Mouse (Mus musculus) small intestine, adult 2 months (tissue): ENCODE measurements around the gene Nobox. TPM values are rescaled to one million over a fixed set of nuclear protein-coding genes. Genes with fewer than 3 reads are reported as not detected.

Source experiments
- H3K27ac ChIP-seq: fragments of 200-500 bp; 2 replicates; pipeline ENCODE4 v1.5.1; 2012; ENCODE audit warnings: low read depth, low read length, control low read depth, inconsistent platforms; ENCODE audit not compliant: insufficient read depth
- H3K27me3 ChIP-seq: fragments of 200-500 bp; 2 replicates; pipeline ENCODE4 v1.6.1; 2012; ENCODE audit warnings: mild to moderate bottlenecking, moderate library complexity, low read length, inconsistent platforms; ENCODE audit not compliant: control insufficient read depth, insufficient read depth
- H3K36me3 ChIP-seq: fragments of 200-500 bp; 2 replicates; pipeline ENCODE4 v1.6.1; 2012; ENCODE audit warnings: mild to moderate bottlenecking, low read length, control low read depth, inconsistent platforms; ENCODE audit not compliant: control insufficient read depth, insufficient read depth
- H3K4me1 ChIP-seq: fragments of 200-500 bp; 2 replicates; pipeline ENCODE4 v1.6.1; 2012; ENCODE audit warnings: low read length, inconsistent platforms, mixed read lengths; ENCODE audit not compliant: control insufficient read depth, insufficient read depth, insufficient read length
- H3K4me3 ChIP-seq: fragments of 200-500 bp; 2 replicates; pipeline ENCODE4 v1.5.1; 2012; ENCODE audit warnings: low read depth, mild to moderate bottlenecking, control low read depth, inconsistent platforms, low read length, moderate library complexity
- CTCF ChIP-seq: fragments of 200-500 bp; IDR thresholded peaks from 2 replicates; pipeline ENCODE4 v1.5.1; 2012; ENCODE audit warnings: low read depth, mild to moderate bottlenecking, control low read depth, inconsistent platforms, low read length, moderate library complexity, mixed read lengths; ENCODE audit not compliant: insufficient replicate concordance, insufficient read length; ENCODE audit errors: extremely low read depth
- POLR2A ChIP-seq: fragments of 200-500 bp; IDR thresholded peaks from 2 replicates; pipeline ENCODE4 v1.6.1; 2012; ENCODE audit warnings: low read depth, mild to moderate bottlenecking, control low read depth, inconsistent platforms, low read length, moderate library complexity
- WGBS: fragments of 180-500 bp; shearing (Covaris S2); methylation state at CpG from one replicate; pipeline ENCODE4 v1.1.7; 2018; 5-methylcytosine and 5-hydroxymethylcytosine counted together
- polyA plus RNA-seq: library from polyadenylated mRNA; depleted of rRNA; stranded (reverse); fragments of >200 nt; gene quantifications from 2 replicates; pipeline ENCODE4 v1.2.3, GENCODE M21; 2012

The Nobox gene
- polyA plus RNA-seq, 1 experiment = not detected

DNA sequence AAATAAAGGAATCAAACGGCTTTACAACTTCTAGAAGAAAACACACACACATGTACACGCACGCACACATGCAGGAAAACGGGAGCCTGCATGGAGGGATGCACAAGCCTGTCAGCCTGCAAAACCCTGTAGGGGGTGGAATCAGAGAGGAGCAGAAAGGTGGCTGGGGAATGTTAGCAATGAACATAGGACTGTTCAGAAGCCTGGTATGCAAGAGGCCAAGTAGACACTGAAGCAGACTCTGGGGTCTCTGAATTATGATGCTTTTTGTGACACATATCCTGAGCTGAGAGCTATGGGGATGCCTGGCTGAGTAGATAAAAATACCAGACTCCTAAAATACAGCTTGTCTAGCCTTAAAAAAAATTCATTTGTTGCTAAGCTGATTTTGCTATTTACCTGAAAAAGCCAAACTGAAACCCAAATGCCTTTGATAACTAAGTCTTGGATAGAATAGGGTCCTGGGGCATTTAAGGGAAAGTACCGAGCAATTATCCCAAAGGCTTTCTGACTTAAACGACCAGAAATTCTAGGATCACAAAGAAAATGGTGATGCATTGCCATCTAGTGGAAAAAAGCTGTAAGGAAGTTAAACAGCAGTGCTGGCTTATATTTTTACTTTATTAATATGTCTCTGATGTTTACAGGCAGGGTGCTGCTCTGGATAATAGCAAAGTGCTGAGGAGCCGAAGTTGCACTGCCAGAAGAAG lies 12.4 kb downstream of the Nobox start:
- 40% methylated on average over 7 of the region's 7 CpGs for WGBS
- peaks cover 5% of the 10 kb centered on the region; the same call in 1 of the 2 replicates for H3K4me1 ChIP-seq
- no peaks in the 10 kb centered on the region for H3K27me3 ChIP-seq
- no peak overlapping the region for H3K27ac ChIP-seq
- no peak overlapping the region for H3K4me3 ChIP-seq
- TF ChIP-seq POLR2A = no peak
- TF ChIP-seq CTCF = peak; percentile 37; the same call in 1 of the 2 replicates
- H3K36me3 ChIP-seq = no peaks in the 10 kb centered on the region

DNA sequence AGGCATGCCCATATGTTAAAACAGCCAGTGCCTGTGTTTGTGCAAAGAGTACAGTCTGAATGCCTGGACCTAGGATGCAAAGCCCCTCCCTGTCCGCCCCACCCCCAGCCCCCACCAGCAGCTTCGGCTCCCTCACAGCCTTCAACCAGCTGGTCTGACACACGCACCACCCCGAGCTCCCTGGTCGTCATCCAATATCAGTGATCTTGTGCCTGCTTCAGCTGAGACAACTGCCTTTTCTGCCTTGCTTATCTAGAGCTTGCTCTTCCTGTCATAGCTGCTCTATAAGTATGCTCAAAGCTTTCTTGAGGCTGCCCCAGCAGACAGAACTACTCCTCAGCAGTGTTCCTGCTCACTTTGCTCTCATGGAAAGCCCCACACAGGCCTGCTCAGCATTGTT lies 13.4 kb downstream of the Nobox start:
- H3K27ac ChIP-seq = no peak overlapping the region
- 35% methylated on average over 5 of the region's 5 CpGs for WGBS
- H3K4me3 ChIP-seq = no peak overlapping the region
- H3K36me3 ChIP-seq = peaks cover 2% of the 10 kb centered on the region; the same call in 1 of the 2 replicates
- TF ChIP-seq CTCF (no peak), POLR2A (no peak)
- no peaks in the 10 kb centered on the region for H3K27me3 ChIP-seq
- H3K4me1 ChIP-seq = peaks cover 5% of the 10 kb centered on the region; the same call in 1 of the 2 replicates

DNA sequence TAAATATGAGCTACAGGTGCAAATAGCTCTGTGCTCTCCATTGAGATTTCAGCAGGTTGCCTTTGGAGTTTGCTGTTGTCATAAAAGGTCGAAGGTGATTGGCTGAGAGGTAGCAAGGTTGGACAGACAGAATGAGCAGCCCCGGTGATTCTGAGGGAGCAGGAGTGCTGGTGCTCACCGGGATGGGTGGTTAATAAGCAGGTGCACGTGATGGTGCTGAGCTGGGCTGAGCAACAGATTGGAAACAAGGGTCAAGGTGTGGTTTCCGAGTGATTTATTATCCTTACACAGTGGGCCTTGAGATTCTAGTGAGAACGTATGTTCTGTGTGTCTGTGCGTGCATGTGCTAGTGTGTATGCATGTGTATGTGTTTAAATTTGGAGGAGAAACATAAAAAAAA lies 16.2 kb downstream of the Nobox start:
- H3K27ac ChIP-seq = peak overlapping the region; percentile 99
- WGBS = 29% methylated on average over 7 of the region's 7 CpGs

DNA sequence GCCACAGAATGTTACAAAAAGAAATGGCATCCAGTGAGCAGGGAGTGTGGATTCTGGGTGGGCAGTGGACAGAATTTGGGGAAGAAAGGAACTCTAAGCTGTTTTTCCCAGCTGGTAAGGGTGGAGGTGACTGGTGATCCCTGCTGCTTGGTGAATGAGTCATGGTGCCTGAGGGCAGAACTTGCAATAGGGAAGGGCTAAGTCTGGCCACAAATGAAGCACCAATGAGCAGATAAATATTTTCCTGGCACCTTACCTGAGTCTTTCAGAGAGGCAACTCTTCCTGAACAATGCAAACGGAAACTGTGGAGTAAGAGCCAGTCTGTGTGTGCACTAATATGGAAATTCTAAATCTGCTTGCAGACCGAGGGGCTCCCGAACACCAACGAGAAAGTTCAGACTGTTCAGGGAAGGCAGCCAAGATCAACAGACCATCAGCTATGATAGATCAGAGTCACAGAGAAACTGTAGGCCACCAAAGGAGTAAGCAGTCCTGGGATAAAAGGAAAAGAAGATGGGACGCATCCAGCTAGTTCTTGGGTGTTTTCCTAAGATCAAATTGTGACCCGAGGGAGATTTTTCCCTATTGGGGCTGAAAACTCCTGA lies 16.8 kb downstream of the Nobox start:
- 13% methylated on average over 6 of the region's 6 CpGs for WGBS
- no peaks in the 10 kb centered on the region for H3K27me3 ChIP-seq
- peak overlapping the region; percentile 99 for H3K27ac ChIP-seq
- H3K4me3 ChIP-seq = no peak overlapping the region
- H3K36me3 ChIP-seq = peaks cover 19% of the 10 kb centered on the region
- TF ChIP-seq POLR2A (no peak), CTCF (no peak)
- H3K4me1 ChIP-seq = peaks cover 5% of the 10 kb centered on the region; the same call in 1 of the 2 replicates

More for the DNA sequence above, 16.2 kb downstream of the Nobox start:
- Histone ChIP-seq H3K36me3 (peaks cover 14% of the 10 kb centered on the region), H3K27me3 (no peaks in the 10 kb centered on the region), H3K4me1 (peaks cover 5% of the 10 kb centered on the region; the same call in 1 of the 2 replicates), H3K4me3 (no peak overlapping the region)
- TF ChIP-seq POLR2A (no peak), CTCF (no peak)

DNA sequence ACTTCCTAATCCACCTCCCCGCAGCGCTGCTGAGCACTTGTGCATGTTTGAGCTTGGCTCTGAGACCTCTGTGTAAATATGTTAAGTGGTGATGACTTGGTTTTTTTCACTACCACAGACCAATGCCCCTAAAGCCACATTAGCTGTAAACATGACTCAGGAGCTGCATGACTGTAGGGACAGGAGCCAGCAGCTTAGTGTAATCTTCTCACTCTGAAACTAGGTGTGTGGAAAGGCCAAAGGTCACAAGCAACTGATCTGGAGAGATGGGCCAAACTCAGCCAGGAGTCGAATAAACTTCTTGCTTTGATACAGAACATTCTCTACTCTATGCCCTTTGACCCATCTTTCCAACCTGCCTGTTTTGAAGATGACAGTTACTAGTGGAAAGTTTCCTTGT lies 17.3 kb downstream of the Nobox start:
- Histone ChIP-seq H3K4me3 (no peak overlapping the region), H3K4me1 (peaks cover 5% of the 10 kb centered on the region; the same call in 1 of the 2 replicates), H3K36me3 (peaks cover 24% of the 10 kb centered on the region), H3K27me3 (no peaks in the 10 kb centered on the region), H3K27ac (peak overlapping the region; percentile 99)
- 11% methylated on average over 3 of the region's 3 CpGs for WGBS
- no peak for TF ChIP-seq CTCF
- TF ChIP-seq POLR2A = no peak

DNA sequence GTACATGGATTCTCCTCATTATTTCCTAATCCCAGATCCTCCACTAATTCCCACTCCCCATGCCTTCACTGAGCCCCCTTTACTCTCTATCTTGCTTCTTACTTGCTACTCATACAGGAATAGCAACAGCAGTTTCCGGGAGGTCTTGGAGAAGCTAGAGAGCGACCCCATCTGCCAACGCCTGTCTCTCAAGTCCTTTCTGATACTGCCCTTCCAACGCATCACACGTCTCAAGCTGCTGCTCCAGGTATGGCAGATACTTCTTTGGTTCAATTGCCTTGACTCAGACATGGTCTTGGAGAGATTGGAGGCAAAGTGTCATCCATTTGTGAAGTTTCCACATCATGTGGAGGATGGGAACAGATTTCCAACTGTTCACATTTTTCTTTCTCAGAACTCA lies 28.9 kb downstream of the Nobox start:
- Histone ChIP-seq H3K27me3 (no peaks in the 10 kb centered on the region), H3K4me1 (no peaks in the 10 kb centered on the region), H3K4me3 (no peak overlapping the region), H3K36me3 (peaks cover 72% of the 10 kb centered on the region), H3K27ac (no peak overlapping the region)
- WGBS = 94% methylated on average over 5 of the region's 5 CpGs
- TF ChIP-seq POLR2A (no peak), CTCF (no peak)

DNA sequence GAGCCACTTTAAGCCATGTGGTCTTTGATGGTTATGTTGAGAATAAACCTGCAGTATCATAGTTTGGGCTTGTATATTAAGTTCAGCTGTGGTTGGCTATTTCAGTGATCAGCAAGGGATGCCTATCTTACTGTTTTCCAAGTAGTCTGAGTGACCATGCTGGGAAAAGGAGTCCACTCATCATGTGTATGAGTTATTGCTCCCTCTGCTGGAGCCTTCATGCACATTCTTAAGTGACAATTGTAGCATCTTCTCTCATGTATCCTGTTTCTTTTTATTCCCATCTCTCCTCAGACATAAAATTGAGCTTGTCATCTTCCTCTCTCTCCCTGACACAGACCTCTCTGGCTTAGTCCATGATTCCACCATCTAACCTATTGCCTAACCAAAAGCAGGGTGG lies 31.1 kb downstream of the Nobox start:
- H3K27ac ChIP-seq = no peak overlapping the region
- H3K4me1 ChIP-seq = no peaks in the 10 kb centered on the region
- H3K36me3 ChIP-seq = peaks cover 79% of the 10 kb centered on the region
- no peak overlapping the region for H3K4me3 ChIP-seq
- no peaks in the 10 kb centered on the region for H3K27me3 ChIP-seq
- TF ChIP-seq POLR2A = no peak
- no peak for TF ChIP-seq CTCF
